Mouse (Mus musculus) adrenal gland, adult 2 months (tissue): ENCODE measurements around the gene Mfap2. TPM values are rescaled to one million over a fixed set of nuclear protein-coding genes. Genes with fewer than 3 reads are reported as not detected.
A peak's percentile ranks its signal among the peaks of the same experiment; 100 is the strongest.

ENCODE experiments used
- DNase-seq: peaks from one replicate; pipeline ENCODE4 v3.0.0; 2021
- polyA plus RNA-seq: library from polyadenylated mRNA; depleted of rRNA; stranded (reverse); fragments of >200 nt; gene quantifications from 2 replicates; pipeline ENCODE4 v1.2.3, GENCODE M21; 2012
- total RNA-seq, 2 experiments: library from RNA; stranded (reverse); gene quantifications; 2 replicates each; pipeline ENCODE4 v1.2.3; 2021

Mfap2 gene
- total and polyA plus RNA-seq, 3 experiments = 5.7 to 37.8 (median 11.1) TPM

GRCm38 (mm10) chr4:141024992-141025391 is 14.8 kb downstream of the Mfap2 start:
- DNase-seq = no peak

- DNase-seq = no peak
Observed at GRCm38 (mm10) chr4:141030541-141031206, 20.5 kb downstream of the Mfap2 start.

GRCm38 (mm10) chr4:141031733-141032132 is 21.5 kb downstream of the Mfap2 start:
- peak; percentile 88 for DNase-seq

- DNase-seq = peak; percentile 64
Observed at GRCm38 (mm10) chr4:141033606-141034549, 23.7 kb downstream of the Mfap2 start.

GRCm38 (mm10) chr4:141041117-141041516 is 30.9 kb downstream of the Mfap2 start:
- DNase-seq = peak; percentile 23

GRCm38 (mm10) chr4:141044816-141045215 is 34.6 kb downstream of the Mfap2 start:
- DNase-seq = peak; percentile 52

DNA sequence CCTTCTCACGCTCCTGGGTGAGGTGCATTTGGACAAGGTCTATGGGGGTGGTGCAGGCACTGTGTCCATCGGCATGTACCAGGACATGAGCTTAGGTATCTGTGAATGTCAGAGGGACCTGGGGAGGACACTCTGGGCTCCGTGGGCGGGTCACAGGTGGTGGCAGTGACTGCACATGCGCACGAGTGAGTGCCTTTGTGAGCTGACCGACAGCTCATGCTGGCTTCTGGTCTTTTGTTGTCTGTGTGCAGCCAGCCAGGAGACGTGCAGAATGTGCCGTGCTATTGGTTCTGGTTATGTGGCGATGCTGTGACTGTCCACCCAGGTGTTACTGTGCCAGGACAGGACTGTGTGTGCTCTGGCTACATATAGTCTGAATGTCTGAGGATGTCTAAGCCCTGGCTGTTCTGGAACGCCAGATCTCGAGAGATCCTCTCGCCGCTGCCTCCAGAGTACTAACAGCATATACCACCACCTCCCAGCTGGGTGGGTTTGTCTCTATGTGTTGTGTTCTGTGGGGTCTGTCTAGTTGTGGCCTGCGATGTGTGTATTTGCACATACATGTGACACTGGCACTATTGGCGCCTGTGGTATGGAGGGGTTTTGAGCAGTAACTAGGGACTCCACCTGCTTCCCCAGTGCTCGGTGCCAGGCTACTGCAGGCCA is 38.7 kb downstream of the Mfap2 start:
- no peak for DNase-seq

DNA sequence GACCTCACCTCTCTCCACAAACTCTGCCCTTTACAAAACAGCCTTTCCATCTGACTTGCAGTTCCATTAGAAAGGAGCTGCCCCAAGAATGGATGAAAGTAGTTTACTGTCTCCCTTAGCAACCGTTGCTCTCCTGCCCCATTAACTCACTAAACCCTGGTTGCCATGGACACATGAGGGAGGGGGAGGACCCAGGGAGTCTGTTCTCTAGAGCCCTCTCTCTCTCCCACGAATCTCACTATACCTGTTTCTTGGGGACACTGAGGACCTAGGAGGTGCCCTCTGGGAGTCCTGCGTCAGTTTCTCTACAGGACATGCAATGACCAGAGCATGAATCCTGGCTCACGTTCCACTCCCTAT is 39.2 kb downstream of the Mfap2 start:
- DNase-seq = no peak

GRCm38 (mm10) chr4:141052442-141052841 is 42.2 kb downstream of the Mfap2 start:
- no peak for DNase-seq

DNA sequence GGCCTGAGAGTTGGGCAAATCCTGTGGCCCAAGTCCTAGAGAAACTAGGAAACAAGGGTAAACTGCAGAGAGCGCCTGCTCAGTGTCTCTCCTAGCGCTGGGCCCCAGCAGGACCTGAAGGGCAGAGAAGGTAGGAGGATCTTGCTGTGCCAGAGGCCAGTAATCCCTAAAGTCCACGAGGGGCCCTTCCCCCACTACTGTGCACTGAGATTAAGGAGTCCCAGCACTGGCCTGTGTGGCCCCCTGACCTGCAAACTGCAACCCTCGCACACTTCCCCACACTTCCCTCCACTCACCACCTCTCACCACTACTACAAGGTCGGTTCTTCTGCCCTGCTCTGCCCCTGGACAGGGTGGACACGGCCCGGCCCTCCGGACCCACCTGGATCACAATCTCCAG is 42.9 kb downstream of the Mfap2 start:
- DNase-seq = no peak

DNA sequence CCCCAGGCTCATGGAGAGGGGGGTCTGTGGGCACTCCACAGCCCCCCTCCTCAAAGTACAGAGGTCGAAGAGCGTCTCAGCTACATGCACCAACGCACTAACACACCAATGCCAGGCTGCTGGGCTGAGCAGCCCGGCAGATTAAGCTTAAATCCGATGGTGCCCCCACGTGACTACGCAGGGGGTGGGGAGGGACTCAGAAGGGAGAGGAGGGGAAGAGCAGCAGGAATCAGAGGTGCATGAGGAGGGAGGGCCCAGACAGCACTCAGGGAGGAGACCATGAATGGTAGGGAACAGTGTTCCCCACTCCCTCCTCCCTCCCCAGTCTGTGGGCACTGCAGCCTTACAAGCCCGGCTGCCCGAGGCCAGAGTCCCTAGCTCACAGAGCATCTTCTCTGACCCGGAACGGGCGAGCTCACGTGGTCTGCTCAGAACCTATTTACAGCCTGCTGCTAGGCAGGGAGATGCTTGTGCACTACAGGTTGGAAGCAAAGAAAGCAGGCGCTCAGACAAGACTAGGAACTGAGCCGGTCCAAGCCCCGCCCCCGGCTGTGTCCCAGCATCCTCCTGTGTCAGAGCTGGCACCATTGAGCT is 43.4 kb downstream of the Mfap2 start:
- DNase-seq = no peak

DNA sequence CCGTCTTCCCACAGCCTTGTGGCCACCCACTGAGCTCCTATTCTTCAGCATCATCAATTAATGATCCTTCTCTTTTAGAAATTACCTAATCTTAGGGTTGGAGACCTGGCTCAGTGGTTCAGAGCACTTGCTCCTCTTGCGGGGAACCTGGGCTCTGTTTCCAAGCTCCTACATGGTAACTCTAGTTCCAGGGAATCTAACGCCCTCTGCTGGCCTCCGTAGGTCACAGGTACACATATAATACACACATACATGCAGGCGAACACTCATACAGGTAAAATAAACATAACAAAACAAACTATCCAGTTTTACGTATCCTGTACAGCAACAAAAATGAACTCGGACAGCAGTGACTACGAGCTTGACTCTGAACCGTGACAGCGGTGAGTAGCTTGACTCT is 46.8 kb downstream of the Mfap2 start:
- no peak for DNase-seq

GRCm38 (mm10) chr4:141058835-141059234 is 48.6 kb downstream of the Mfap2 start:
- DNase-seq = no peak

DNA sequence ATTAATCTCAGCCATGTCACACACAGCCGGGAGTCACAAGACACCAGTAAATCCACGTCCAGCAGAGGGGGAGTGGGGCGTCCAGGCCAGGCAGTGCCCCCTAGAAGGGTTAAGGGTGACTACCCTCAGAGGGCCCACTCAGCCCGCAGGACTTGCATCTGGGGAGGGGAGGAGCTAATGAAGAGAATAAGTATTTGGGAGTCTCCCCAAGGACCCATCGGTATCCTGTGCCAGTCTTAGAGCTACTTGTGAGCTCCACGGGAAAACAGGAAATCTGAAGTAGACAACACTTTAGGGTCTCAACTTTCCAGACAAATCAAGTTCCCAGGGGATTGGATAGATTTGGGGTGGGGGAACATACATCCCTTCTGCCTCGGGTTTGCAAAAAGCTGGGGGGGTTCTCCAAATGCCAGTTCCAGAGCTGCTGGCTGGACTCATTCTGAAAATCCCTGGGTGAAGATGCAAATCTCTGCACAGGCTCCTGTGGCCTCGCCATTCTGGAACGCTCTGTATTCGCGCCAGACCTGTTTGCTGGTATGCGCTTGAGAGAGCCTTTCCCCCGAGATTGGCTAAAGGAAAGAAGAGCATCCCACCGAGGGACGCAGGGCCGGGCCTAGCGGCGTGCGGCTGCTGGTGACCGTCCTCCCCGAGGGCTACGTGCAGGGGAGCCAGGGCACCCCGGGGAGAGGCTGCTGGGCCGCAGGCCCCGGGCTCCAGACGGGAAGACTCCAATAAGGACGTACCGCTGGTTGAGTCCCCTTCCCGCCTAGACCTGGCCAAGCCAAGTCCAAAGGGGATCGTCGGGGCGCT is 49.6 kb downstream of the Mfap2 start:
- DNase-seq = no peak

- peak; percentile 99 for DNase-seq
Observed at GRCm38 (mm10) chr4:141060426-141061301, 50.4 kb downstream of the Mfap2 start, which contains the start of gene Crocc. Gene Crocc (minus strand): TSS chr4:141060550.

GRCm38 (mm10) chr4:141064104-141064659 is 54.0 kb downstream of the Mfap2 start:
- no peak for DNase-seq

DNA sequence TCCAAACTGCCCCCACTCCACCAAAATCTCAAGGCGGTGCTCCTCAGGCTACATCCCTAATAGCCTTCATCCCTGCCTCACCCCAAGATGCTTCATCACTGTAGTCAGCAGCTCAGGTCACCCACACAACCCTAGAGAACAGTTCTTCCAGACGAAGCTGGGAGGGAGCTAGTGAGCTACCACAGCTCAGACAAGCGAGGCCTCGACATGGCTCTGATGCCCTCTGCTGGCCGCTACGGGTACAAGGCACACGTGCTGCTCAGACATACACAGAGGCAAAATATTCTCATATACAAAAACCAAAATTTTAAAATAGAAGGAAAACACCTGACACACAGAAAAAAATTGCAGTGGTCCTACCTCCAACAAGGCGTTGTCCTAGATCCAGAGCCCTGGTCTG is 54.9 kb downstream of the Mfap2 start:
- DNase-seq = peak; percentile 82
